Mouse (Mus musculus): ENCODE measurements around the gene Fam83g. TPM values are rescaled to one million over a fixed set of nuclear protein-coding genes. Genes with fewer than 3 reads are reported as not detected.
A peak's percentile ranks its signal among the peaks of the same experiment; 100 is the strongest.

The Fam83g gene
- total RNA-seq, 2 experiments from 2014 or later, result 0.09 TPM; not detected in 1

- peak; percentile 85 for TF ChIP-seq CTCF (IDR thresholded peaks at IDR 0.05)
- peak; percentile 34 to 68 for DNase-seq (ENCODE audit: extremely low spot score in 1 of 2, low spot score in 2 of 2)
- intact Hi-C loops (cut with DNase I), result loop anchor here (1.0 kb wide), 1 partner anchor 48 kb away; no protein-coding TSS in a partner anchor
- no peak overlapping the region for H3K27ac ChIP-seq
- no peak overlapping the region for H3K4me3 ChIP-seq
Observed at GRCm38 (mm10) chr11:61665991-61666799, 17.7 kb upstream of the Fam83g start.

GRCm38 (mm10) chr11:61667248-61667647, 16.6 kb upstream of the Fam83g start:
- no peak overlapping the region for H3K27ac ChIP-seq
- intact Hi-C loops (cut with DNase I), result no loop called here
- H3K4me3 ChIP-seq, result no peak overlapping the region
- DNase-seq (ENCODE audit: extremely low spot score in 1 of 2, low spot score in 2 of 2), result no peak
- TF ChIP-seq CTCF (IDR thresholded peaks at IDR 0.05), result no peak

GRCm38 (mm10) chr11:61667782-61668181, 16.1 kb upstream of the Fam83g start:
- no peak for TF ChIP-seq CTCF (IDR thresholded peaks at IDR 0.05)
- Histone ChIP-seq H3K4me3 (no peak overlapping the region), H3K27ac (no peak overlapping the region)
- no peak for DNase-seq (ENCODE audit: extremely low spot score in 1 of 2, low spot score in 2 of 2)
- intact Hi-C loops (cut with DNase I), result no loop called here

GRCm38 (mm10) chr11:61669492-61670490, 14.1 kb upstream of the Fam83g start:
- DNase-seq (ENCODE audit: extremely low spot score in 1 of 2, low spot score in 2 of 2), result no peak
- H3K27ac ChIP-seq, result no peak overlapping the region
- intact Hi-C loops (cut with DNase I), result no loop called here
- no peak overlapping the region for H3K4me3 ChIP-seq
- no peak for TF ChIP-seq CTCF (IDR thresholded peaks at IDR 0.05)

DNA sequence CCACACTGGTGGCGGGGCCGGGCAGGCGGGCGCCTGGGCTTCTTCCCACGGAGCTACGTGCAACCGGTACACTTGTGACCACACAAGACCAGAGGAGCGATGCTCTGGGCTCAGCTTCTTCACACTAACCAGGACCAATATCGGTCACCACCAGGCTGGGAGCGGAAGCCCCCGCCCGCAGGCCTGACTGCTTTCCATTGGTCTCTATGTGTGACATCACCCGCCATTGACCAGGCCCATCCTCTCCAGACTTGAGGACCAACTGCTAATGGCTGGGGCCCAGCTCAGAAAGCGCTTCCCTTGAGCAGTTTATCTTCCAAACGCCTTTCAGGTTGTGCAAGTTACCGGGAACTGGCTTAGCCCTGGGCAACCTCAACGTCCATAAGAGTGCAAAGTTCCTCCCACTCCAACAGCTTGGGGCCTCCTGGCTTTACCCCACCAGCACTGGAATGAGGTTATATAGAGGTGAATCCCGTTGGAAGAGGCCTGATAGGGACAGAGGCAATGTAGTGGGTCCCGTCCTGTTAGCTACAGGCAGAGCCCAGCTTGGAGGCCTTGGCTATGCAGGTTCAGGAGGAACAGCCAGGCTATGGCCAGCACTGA, 12.0 kb upstream of the Fam83g start:
- TF ChIP-seq CTCF (IDR thresholded peaks at IDR 0.05), result no peak
- no peak overlapping the region for H3K27ac ChIP-seq

GRCm38 (mm10) chr11:61673686-61674085, 10.2 kb upstream of the Fam83g start:
- peak in 1 of 2 experiments; percentile 21 for DNase-seq (ENCODE audit: extremely low spot score in 1 of 2, low spot score in 2 of 2)
- no peak overlapping the region for H3K27ac ChIP-seq
- intact Hi-C loops (cut with DNase I), result no loop called here
- peak; percentile 39 for TF ChIP-seq CTCF (IDR thresholded peaks at IDR 0.05)
- H3K4me3 ChIP-seq, result no peak overlapping the region

More for the DNA sequence above, 12.0 kb upstream of the Fam83g start:
- no peak for DNase-seq (ENCODE audit: extremely low spot score in 1 of 2, low spot score in 2 of 2)
- intact Hi-C loops (cut with DNase I), result no loop called here
- H3K4me3 ChIP-seq, result no peak overlapping the region

DNA sequence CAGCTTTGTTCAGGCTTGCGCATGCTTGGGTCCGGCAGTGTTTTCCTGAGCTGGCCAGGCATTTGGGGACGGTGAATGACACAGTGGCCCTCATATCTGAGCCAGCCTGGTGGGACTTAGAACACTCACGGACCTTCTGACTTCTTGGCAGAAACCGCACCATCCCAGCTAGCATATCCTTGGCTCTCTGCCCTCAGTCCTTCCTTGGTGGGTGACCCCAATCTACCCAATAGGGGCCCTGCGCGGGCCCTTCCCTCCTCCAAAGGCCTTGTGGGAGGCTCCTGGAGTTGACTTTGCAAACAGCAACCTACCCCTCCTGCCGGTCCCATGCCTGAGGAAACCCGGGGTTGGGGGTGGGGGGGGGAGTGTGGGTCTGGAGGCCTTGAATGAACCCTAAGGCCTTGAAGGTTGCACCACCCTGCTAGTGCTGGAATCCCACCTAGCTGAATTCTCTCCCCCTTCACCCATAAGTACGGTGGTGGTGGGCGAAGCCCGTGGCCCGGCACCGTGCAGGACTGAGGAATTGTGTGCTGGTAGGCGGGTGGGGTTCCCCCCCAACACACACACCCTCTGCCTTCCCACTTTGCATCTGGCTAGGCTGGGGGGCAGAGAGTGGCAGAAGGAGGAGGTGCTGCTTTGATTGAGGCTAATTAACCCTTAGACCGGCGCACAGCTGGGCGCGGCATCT, 9.6 kb upstream of the Fam83g start:
- intact Hi-C loops (cut with DNase I), result no loop called here
- Histone ChIP-seq H3K4me3 (no peak overlapping the region), H3K27ac (no peak overlapping the region)
- TF ChIP-seq CTCF (IDR thresholded peaks at IDR 0.05), result no peak
- no peak for DNase-seq (ENCODE audit: extremely low spot score in 1 of 2, low spot score in 2 of 2)

DNA sequence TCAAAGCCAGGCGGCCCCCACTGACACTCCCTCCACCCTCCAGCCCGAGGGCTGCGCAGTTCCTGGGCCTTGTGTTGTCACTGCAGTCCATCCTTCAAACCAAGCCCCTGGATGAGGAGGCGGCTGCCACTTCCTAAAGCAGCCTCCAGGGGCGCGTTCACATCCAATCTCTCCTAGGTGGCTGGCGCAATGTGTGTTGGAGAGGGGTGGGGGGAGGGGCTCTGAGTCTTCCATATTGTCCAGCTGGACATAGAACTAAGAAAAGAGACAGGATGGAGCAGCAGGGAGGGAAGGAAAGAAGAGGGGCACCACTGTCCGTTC, 9.1 kb upstream of the Fam83g start:
- intact Hi-C loops (cut with DNase I), result no loop called here
- H3K27ac ChIP-seq, result no peak overlapping the region
- DNase-seq (ENCODE audit: extremely low spot score in 1 of 2, low spot score in 2 of 2), result no peak
- TF ChIP-seq CTCF (IDR thresholded peaks at IDR 0.05), result peak; percentile 53
- H3K4me3 ChIP-seq, result no peak overlapping the region

GRCm38 (mm10) chr11:61675332-61675731, 8.6 kb upstream of the Fam83g start:
- no peak for TF ChIP-seq CTCF (IDR thresholded peaks at IDR 0.05)
- H3K27ac ChIP-seq, result no peak overlapping the region
- intact Hi-C loops (cut with DNase I), result no loop called here
- no peak for DNase-seq (ENCODE audit: extremely low spot score in 1 of 2, low spot score in 2 of 2)
- H3K4me3 ChIP-seq, result no peak overlapping the region

DNA sequence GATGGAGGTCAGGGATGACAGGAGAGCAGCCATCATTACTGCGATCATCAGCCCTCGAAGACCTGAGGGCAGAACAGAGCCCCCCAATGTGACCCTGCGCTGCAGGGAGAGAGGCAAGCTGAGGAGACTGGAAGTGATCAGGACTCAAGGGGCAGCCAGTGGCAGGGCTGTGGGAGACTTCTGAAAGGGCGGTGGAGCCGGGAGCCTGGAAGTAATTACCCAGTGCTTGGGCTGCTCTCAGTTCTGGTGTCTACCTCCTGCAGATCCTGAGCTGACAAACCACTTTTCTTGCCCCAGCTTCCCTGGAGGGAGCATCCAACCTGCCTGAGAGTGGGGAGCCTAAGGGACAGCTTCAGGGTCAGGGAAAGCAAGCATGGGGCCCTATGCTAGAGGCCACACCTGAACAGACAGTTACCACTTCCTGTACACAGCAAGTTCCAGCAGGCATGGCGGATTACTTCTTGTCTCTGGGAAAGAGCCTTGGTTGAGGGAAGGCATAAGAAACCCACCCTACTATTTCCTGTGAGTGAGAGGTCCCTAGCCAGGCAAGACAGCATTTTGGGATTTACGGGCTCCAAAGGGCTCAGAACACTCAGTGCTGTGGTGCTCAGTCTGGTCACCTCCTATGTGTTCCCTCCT, 7.6 kb upstream of the Fam83g start:
- TF ChIP-seq CTCF (IDR thresholded peaks at IDR 0.05), result no peak
- no peak overlapping the region for H3K27ac ChIP-seq
- no peak overlapping the region for H3K4me3 ChIP-seq
- intact Hi-C loops (cut with DNase I), result no loop called here
- DNase-seq (ENCODE audit: extremely low spot score in 1 of 2, low spot score in 2 of 2), result no peak

DNA sequence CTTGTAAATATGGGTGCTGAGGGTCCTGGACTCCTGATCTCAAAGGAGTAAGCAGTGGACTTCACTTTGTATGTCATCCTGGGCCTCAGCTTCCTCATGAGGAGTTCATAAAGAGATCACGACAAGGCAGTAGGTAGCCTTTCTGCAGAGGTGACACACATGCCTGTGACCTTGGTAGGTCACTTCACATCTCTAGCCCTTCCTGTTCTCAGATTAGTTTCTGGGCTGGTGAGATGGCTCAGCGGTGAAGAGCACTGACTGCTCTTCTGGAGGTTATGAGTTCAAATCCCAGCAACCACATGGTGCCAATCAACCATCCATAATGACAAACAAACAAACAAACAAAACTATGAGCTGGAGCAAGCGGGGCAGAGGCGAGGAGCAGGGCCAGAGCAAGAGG, 6.2 kb upstream of the Fam83g start:
- intact Hi-C loops (cut with DNase I), result no loop called here
- Histone ChIP-seq H3K27ac (no peak overlapping the region), H3K4me3 (no peak overlapping the region)
- TF ChIP-seq CTCF (IDR thresholded peaks at IDR 0.05), result no peak
- DNase-seq (ENCODE audit: extremely low spot score in 1 of 2, low spot score in 2 of 2), result no peak

Measured in left cerebral cortex, adult 2 months (tissue).